Mouse (Mus musculus): ENCODE results near the gene Car15. TPM values are rescaled to one million over a fixed set of nuclear protein-coding genes. Genes with fewer than 3 reads are reported as not detected.

Gene Car15
- 0.90 and 1.5 TPM in 2 replicates for polyA plus RNA-seq (2012; rRNA removed)

DNA sequence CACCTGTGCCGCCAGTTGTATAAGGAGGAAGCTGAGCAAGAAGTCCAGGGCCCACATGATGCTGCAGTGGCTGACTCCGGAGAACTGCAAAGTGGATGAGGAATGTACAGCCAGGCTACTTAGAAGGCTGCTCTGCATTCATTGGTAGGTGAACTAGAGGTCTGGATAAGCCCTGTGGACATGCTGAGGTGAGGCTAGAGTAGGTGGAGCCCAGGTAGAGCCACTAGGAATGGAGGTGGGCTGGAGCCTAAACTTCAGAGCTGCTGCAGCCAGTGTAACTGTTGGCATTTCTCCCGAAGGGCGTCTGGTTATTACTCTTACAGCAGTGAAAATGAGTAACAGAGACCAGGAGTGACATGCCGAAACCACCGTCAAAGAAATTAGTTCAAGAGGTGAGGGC, at the start of gene Car15:
Car15 (minus strand) TSS at position 314 of the 400 bp plus-strand sequence.

GRCm38 (mm10) chr16:17832821-17833220, 5.3 kb downstream of the Car15 start, which contains the start of gene B830017H08Rik:
Gene B830017H08Rik (plus strand): TSS chr16:17833121.

GRCm38 (mm10) chr16:17796971-17797811, 41.0 kb downstream of the Car15 start, which contains the start of gene Scarf2:
Gene Scarf2 (plus strand): TSS chr16:17797282.

Other genes starting within 250 kb of the Car15 start
- 25.6 and 30.4 TPM in 2 replicates for gene Smpd4, start 219.0 kb downstream of the Car15 start, polyA plus RNA-seq (2012; rRNA removed)
- 1.7 and 2.2 TPM in 2 replicates for gene Ccdc74a, start 191.9 kb downstream of the Car15 start, polyA plus RNA-seq (2012; rRNA removed)
- gene Med15, start 105.5 kb downstream of the Car15 start, polyA plus RNA-seq (2012; rRNA removed): 15.1 and 18.3 TPM in 2 replicates
- gene Klhl22, start 78.7 kb downstream of the Car15 start, polyA plus RNA-seq (2012; rRNA removed): 11.3 and 11.4 TPM in 2 replicates
- 2.8 and 3.5 TPM in 2 replicates for gene Scarf2, start 41.1 kb downstream of the Car15 start, polyA plus RNA-seq (2012; rRNA removed)
- not detected in 2 replicates for gene B830017H08Rik, start 5.2 kb downstream of the Car15 start, polyA plus RNA-seq (2012; rRNA removed)
- 0.16 and 0.27 TPM in 2 replicates for gene Gm20518, start 53.3 kb upstream of the Car15 start, polyA plus RNA-seq (2012; rRNA removed)
- gene Tssk1, start 55.9 kb upstream of the Car15 start, polyA plus RNA-seq (2012; rRNA removed): 0.01 TPM in 1 of 2 replicates, not detected in the other
- 13.4 and 14.7 TPM in 2 replicates for gene Dgcr2, start 60.2 kb upstream of the Car15 start, polyA plus RNA-seq (2012; rRNA removed)
- gene Tssk2, start 60.3 kb upstream of the Car15 start, polyA plus RNA-seq (2012; rRNA removed): not detected in 2 replicates
- gene Ess2, start 73.0 kb upstream of the Car15 start, polyA plus RNA-seq (2012; rRNA removed): 7.5 and 7.8 TPM in 2 replicates
- gene Gsc2, start 76.7 kb upstream of the Car15 start, polyA plus RNA-seq (2012; rRNA removed): not detected in 2 replicates
- gene Slc25a1, start 89.9 kb upstream of the Car15 start, polyA plus RNA-seq (2012; rRNA removed): 31.6 and 36.1 TPM in 2 replicates
- gene Vpreb2, start 142.1 kb upstream of the Car15 start, polyA plus RNA-seq (2012; rRNA removed): 0.33 and 0.36 TPM in 2 replicates
- gene Dgcr6, start 214.5 kb upstream of the Car15 start, polyA plus RNA-seq (2012; rRNA removed): 12.9 TPM in 2 replicates

All from liver, embryonic 14 days (tissue).